Mouse (Mus musculus) erythroid progenitor cell, adult 5-6 weeks (primary cell): Measurements from ENCODE around the gene Nfe2l3. TPM values are rescaled to one million over a fixed set of nuclear protein-coding genes. Genes with fewer than 3 reads are reported as not detected.
"Not testable (repeated sequence)": the region's sequence is repeated elsewhere in the genome, so short reads cannot be mapped to it uniquely, and the experiment has no call there.

ENCODE experiments used
- ATAC-seq: replicated peaks from 2 replicates; pipeline ENCODE4 v1.8.0; 2016; ENCODE audit warnings: moderate number of reproducible peaks, mild to moderate bottlenecking, moderate TSS enrichment, inconsistent platforms; ENCODE audit not compliant: poor library complexity, low FRiP score, severe bottlenecking
- total RNA-seq, 2 experiments: library from RNA; stranded (forward) in 1 of 2; stranded (reverse) in 1 of 2; fragments of 150-400 nt in 1 of 2; fragments of 186-747, 209-891 nt in 1 of 2; gene quantifications; 2 replicates each; pipeline versions ENCODE4 v1.2.3 to v1.2.4; 2015 to 2017; ENCODE audit warnings: low replicate concordance in 2 of 2

The Nfe2l3 gene
- total RNA-seq (2015; ENCODE audit: low replicate concordance) (1.4 TPM in 1 of 2 replicates, not detected in the other), total RNA-seq (2017; ENCODE audit: low replicate concordance) (0.51 TPM in 1 of 2 replicates, not detected in the other)

DNA sequence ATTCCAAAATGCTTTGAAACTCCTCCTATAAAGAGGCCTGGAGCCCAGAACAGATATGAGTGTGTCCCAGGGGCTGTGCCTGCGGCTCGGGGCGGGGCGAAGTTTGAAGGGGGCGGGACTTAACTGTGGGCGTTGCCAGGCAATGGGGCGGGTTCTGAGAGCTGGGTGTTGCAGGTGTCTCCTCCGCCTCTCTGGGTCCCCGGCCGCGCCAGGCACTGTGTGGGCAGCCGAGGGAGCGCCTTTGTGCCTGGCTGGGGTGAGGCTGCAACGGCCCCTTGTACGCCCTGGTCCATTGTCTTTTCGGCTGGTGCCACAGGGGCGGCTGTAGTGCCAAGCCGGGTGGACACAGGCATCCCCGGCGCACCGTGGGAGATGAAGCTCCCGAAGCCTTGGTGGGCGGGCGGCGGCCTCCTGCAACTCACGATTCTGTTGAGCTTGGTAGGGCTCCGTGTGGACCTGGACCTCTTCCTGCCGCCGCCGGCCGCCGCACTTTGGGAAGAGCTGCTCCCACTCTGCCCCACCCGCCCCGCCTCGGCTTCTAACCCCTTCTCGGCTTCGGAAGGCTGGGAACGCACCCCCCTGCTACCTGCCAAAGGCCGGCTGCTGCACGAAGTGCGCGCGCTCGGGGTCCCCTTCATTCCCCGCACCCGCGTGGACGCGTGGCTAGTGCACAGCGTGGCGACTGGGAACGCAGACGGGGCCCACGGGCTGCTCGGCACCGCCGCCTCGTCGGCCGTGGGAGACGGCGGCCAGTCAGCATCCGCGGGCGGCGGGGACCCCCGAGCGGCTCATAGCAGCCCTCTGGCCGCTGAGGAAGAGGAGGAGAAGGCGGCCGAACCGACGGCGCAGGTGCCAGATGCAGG is at the start of gene Nfe2l3:
Gene Nfe2l3, plus strand, starts transcription at position 136 of the 863 bp plus-strand sequence.
- peak; percentile 85 for ATAC-seq

DNA sequence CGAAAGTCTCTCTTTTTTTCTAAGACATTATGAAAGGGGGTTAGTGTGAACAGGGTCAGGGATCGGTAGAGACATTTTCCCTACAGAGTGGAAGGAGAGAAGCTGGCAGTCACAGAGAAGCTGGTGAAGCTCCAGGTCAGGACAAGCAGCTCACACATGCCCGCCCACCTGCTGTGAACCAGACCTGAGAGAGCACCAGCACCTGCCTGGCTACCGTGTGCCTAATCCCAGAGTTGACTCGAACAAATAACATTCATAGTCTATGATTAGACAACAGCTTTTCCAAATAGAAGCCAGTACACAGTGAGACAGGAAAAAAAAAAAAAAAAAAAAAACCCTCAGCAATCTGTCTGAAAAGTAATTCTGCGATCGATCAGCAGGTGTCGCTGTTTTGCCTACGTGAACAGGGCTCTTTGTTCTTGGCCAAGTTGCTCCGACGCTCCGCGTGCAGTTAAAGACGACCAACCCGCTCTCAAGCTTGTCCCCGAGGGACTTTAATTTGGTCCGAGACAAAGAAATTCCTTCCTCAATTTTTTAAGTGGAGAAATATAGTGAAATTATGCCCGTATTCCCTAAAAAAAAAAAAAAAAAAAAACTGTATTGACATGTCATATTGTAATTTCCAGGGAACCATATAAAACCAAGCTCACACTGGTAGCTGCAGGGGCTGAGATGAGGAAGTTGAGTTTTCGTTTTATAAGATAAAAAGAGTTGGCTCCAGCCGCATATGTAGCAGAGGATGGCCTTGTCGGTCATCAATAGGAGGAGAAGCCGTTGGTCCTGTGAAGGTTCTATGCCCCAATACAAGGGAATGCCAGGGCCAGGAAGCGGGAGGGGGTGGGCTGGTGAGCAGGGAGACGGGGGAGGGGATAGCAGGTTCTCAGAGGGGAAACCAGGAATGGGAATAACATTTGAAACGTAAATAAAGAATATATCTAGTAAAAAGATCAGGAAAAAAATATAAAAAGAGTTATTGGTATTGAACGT is 48.4 kb upstream of the Nfe2l3 start:
- no peak; the same call in 1 of the 2 replicates for ATAC-seq

- no peak for ATAC-seq
Observed at GRCm38 (mm10) chr6:51390505-51390904, 42.0 kb upstream of the Nfe2l3 start.

GRCm38 (mm10) chr6:51391816-51392490 is 40.5 kb upstream of the Nfe2l3 start:
- no peak for ATAC-seq

DNA sequence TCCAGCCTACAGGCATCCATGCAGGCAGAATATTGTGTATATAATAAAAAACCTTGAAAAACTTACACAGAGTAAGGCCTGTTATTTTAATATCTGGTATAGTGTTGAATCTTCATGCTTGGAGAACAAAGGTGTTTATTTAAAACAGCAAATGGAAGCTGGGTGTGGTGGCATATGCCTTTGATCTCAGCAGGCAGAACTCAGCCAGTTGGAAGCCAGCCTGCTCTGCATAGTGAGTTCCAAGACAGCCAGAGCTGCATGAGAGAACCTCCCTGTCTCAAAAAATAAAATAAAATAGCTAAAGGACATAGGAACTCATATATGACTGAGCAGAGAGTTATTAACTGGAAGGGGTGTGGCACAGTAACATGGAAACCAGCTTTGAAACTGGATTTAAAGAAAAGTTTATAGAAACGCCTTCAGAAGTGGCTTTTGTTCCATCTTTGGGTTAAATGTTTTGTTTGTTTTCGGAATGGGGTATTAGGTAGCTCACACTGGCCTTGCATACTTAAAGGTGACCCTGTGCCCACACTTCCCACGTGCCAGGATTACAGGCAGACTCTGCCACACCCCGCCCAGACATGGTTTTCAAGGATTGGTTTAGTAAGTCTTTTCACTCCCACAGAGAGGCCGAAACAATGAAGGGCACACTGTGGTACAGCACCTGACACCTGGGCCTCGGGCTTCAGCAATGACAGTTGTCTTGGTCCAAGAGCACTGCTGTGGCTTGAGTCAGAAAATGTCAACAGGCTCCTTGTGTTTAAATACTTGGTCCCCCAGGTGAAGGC is 38.9 kb upstream of the Nfe2l3 start:
- no peak for ATAC-seq

DNA sequence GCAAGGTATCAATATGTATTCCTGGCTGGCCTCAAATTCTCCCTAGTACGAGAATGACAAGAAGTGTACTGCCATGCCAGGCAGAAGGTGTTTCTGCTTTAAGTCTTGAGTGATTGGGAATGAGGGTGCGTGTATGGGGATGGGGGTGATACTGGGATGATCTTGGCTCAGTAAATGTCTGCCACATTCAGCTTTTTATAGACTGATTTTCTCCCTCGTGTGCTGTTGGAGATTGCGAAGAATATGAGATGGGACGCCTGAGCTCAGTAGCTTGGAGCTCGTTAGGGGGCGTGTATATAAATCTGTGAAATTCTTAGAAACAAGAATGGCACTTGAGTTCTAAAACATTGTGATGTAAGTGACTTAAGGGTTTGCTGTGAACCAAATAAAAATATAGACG is 38.1 kb upstream of the Nfe2l3 start:
- not testable (repeated sequence) for ATAC-seq

- not testable (repeated sequence) for ATAC-seq
Observed at GRCm38 (mm10) chr6:51394963-51395362, 37.5 kb upstream of the Nfe2l3 start.

DNA sequence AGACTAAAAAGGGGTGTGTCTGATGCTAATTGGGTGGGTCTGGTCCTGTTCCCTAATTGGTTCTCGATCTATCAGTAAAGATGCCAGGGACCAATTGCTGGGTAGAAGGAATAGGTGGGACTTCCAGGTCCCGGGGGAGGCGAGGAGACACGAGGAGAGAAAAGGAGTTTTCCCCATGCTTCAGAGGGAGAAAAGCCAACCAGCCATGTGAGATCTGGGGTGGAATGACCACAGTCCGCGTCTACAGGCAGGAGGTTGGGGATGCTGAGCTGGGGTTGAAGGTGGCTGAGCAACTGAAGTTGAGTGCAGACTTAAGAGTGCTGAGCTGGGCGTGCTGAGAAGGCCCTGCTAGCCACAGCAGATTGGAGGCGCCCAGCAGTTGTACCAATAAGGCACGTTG is 37.0 kb upstream of the Nfe2l3 start:
- ATAC-seq, result no peak

- peak; percentile 59 for ATAC-seq
Observed at GRCm38 (mm10) chr6:51399113-51399518, 33.4 kb upstream of the Nfe2l3 start.

- ATAC-seq, result no peak
Observed at GRCm38 (mm10) chr6:51401294-51401693, 31.2 kb upstream of the Nfe2l3 start.

DNA sequence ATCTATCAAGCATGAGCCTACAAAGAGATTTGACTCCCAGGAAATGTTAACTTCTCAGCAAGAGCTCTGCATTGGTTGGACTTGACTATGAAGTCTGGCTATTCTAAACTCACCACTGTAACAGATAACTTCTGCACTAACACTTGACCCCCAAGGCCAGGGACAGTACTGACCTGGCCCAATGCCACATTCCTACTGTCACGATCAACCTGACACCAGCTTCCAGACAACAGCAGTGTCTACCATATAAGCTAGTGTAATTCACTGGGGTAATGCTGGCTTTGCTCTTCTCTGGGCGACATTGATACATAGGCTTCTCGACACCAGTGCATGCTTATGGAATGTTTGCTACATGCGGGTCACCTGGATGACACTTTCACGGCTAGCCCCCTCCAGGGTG is 28.9 kb upstream of the Nfe2l3 start:
- ATAC-seq, result no peak

DNA sequence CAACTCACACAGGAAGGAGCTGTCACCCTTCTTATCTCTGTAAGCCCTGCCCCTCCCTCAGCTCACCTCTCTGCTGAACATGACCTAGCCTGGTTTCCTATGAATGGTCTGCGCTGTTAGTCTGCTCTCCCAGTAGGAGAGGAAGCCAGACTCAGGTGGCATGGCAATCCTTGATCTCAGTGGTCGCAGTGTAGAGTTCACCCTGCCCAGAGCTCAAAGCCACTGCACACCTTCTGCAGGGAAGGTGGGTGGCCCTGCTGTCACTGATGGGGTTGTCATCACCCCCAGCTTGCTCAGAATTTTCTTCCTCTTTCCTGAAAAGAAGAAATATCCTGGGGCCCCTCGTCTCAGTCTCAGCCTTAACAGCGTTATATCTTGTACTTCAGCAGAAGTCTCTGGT is 28.0 kb upstream of the Nfe2l3 start:
- no peak for ATAC-seq

GRCm38 (mm10) chr6:51416433-51416832 is 16.0 kb upstream of the Nfe2l3 start:
- no peak for ATAC-seq

GRCm38 (mm10) chr6:51417306-51417936 is 15.0 kb upstream of the Nfe2l3 start:
- no peak for ATAC-seq

DNA sequence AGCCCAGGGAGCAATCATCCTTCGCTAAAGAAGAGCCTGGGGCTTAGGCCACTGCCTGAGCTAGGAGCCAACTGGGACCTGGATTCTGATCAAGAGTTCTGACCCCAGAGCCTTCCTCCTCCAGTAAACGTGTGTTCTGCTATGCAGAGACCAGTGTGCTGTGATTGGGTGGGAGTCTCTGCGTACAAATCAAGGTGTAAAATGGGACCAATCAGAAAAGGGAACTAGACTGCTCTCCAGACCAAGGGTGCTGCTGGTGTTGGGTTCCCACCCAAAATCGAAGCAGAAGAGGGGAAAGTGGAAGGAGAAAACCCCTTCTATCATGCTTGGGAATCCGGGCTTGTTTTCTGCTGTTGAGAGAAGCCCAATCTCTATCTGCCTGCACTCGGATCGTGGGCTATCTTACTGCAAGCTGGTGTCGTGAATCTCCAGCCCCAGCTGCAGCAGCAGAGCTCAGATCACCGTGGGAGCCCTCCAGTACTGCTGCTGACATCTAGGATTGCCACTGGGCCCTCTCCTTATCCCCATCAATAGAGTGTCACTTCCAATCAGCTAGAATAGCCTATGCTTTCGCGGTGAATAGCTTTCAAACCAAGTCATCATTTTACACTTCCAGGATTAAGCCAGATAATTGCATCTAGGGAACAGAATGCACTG is 8.9 kb upstream of the Nfe2l3 start:
- no peak for ATAC-seq

DNA sequence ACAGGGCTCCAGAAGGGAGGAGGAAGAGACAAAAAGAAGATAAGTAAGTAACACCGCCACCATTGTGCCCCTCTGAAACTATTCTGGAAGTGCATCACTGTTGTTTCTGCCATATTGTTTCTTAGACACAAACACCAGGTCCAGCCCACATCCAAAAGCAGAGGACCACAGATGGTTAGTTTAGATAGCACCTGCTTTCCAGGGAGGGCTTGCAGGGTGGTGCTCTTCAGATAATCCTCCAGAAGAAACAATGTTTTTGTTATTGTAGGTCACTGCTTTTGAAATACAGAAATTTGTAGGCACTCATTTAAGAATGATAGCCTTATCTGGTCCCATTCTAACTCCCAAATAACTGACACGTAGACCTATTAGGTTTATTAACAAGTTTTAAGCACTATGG is 7.9 kb upstream of the Nfe2l3 start:
- no peak for ATAC-seq

- ATAC-seq, result no peak
Observed at GRCm38 (mm10) chr6:51434270-51434669, 1.8 kb downstream of the Nfe2l3 start.

GRCm38 (mm10) chr6:51437665-51438064 is 5.2 kb downstream of the Nfe2l3 start:
- no peak for ATAC-seq
